Mouse (Mus musculus) 3134 (cell line): Measurements from ENCODE around the gene Nlrc5.
"Not testable (repeated sequence)": the region's sequence is repeated elsewhere in the genome, so short reads cannot be mapped to it uniquely, and the experiment has no call there.

Experiments used
- DNase-seq: peaks from one replicate; pipeline ENCODE4 v3.0.0-alpha.2; 2011; ENCODE audit warnings: low spot score; ENCODE audit not compliant: insufficient read length; ENCODE audit errors: extremely low read depth

The Nlrc5 gene

GRCm38 (mm10) chr8:94415218-94415617, 18.9 kb upstream of the Nlrc5 start:
- no peak for DNase-seq

GRCm38 (mm10) chr8:94418017-94418416, 16.1 kb upstream of the Nlrc5 start:
- DNase-seq = no peak

- no peak for DNase-seq
Observed at GRCm38 (mm10) chr8:94422270-94422669, 11.9 kb upstream of the Nlrc5 start.

- no peak for DNase-seq
Observed at GRCm38 (mm10) chr8:94427953-94428352, 6.2 kb upstream of the Nlrc5 start.

GRCm38 (mm10) chr8:94428420-94428819, 5.7 kb upstream of the Nlrc5 start:
- DNase-seq = no peak

GRCm38 (mm10) chr8:94429376-94429775, 4.8 kb upstream of the Nlrc5 start:
- DNase-seq = no peak

- no peak for DNase-seq
Observed at GRCm38 (mm10) chr8:94432212-94432611, 1.9 kb upstream of the Nlrc5 start.

GRCm38 (mm10) chr8:94434958-94435357, 802 bp downstream of the Nlrc5 start:
- DNase-seq = no peak

GRCm38 (mm10) chr8:94435397-94436111, 1.4 kb downstream of the Nlrc5 start:
- no peak for DNase-seq

GRCm38 (mm10) chr8:94436112-94436572, 2.0 kb downstream of the Nlrc5 start:
- no peak for DNase-seq

GRCm38 (mm10) chr8:94436900-94437299, 2.7 kb downstream of the Nlrc5 start:
- no peak for DNase-seq

- DNase-seq = no peak
Observed at GRCm38 (mm10) chr8:94438659-94439058, 4.5 kb downstream of the Nlrc5 start.

GRCm38 (mm10) chr8:94439691-94440090, 5.5 kb downstream of the Nlrc5 start:
- no peak for DNase-seq

GRCm38 (mm10) chr8:94440389-94440788, 6.2 kb downstream of the Nlrc5 start:
- no peak for DNase-seq

- no peak for DNase-seq
Observed at GRCm38 (mm10) chr8:94441686-94442085, 7.5 kb downstream of the Nlrc5 start.

- DNase-seq = no peak
Observed at GRCm38 (mm10) chr8:94443153-94443552, 9.0 kb downstream of the Nlrc5 start.

- DNase-seq = no peak
Observed at GRCm38 (mm10) chr8:94444480-94444879, 10.3 kb downstream of the Nlrc5 start.

- no peak for DNase-seq
Observed at GRCm38 (mm10) chr8:94447142-94447541, 13.0 kb downstream of the Nlrc5 start.

- DNase-seq = no peak
Observed at GRCm38 (mm10) chr8:94447583-94448324, 13.6 kb downstream of the Nlrc5 start.

- not testable (repeated sequence) for DNase-seq
Observed at GRCm38 (mm10) chr8:94452991-94453390, 18.8 kb downstream of the Nlrc5 start.

- DNase-seq = no peak
Observed at GRCm38 (mm10) chr8:94453868-94454488, 19.8 kb downstream of the Nlrc5 start.

- DNase-seq = no peak
Observed at GRCm38 (mm10) chr8:94454905-94455304, 20.7 kb downstream of the Nlrc5 start.
